Mouse (Mus musculus) cortical plate, adult 2 months (tissue): Measurements from ENCODE around the gene Ptpre. TPM values are rescaled to one million over a fixed set of nuclear protein-coding genes. Genes with fewer than 3 reads are reported as not detected.

Source experiments
- H3K27ac ChIP-seq: fragments of 200-500 bp; 2 replicates; pipeline ENCODE4 v1.5.1; 2012; ENCODE audit warnings: low read length, control low read depth, inconsistent platforms; ENCODE audit not compliant: insufficient read depth
- H3K4me1 ChIP-seq: fragments of 200-500 bp; 2 replicates; pipeline ENCODE4 v1.6.1; 2011; ENCODE audit warnings: low read length; ENCODE audit not compliant: control insufficient read depth, insufficient read depth
- H3K4me3 ChIP-seq: fragments of 200-500 bp; 2 replicates; pipeline ENCODE4 v1.5.1; 2011; ENCODE audit warnings: mild to moderate bottlenecking, low read length, control low read depth; ENCODE audit not compliant: insufficient read depth
- CTCF ChIP-seq: fragments of 200-500 bp; IDR thresholded peaks from 2 replicates; pipeline ENCODE4 v1.5.1; 2011; ENCODE audit warnings: mild to moderate bottlenecking, control low read depth, low read length; ENCODE audit not compliant: insufficient read depth; ENCODE audit errors: extremely low read depth
- POLR2A ChIP-seq: fragments of 200-500 bp; IDR thresholded peaks from 2 replicates; pipeline ENCODE4 v1.6.1; 2011; ENCODE audit warnings: mild to moderate bottlenecking, low read length, control low read depth; ENCODE audit not compliant: insufficient read depth; ENCODE audit errors: extremely low read depth
- polyA plus RNA-seq: library from polyadenylated mRNA; depleted of rRNA; stranded (reverse); fragments of >200 nt; gene quantifications from 2 replicates; pipeline ENCODE4 v1.2.3, GENCODE M21; 2012

Ptpre gene
- polyA plus RNA-seq, 1 experiment = 13.3 TPM

DNA sequence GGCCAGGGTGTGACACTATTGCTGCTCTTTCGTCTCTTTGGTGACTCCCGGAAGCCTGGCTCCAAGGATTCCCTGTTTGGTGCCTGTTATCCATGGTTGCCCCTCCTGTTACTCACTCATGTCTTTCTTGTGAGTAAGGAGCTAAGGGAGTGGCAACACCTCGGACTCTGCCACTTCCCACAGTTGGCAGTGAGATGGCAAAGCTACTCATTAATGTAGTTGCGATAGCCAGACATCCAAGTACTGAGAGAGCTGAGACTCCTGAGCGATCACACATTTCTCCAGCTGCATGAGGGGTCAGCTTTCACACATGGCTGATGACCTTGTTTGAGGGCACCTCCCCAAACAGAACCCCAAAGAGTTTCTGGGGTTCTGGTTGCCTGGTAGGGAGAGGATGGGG is 26.9 kb upstream of the Ptpre start:
- Histone ChIP-seq H3K27ac (no peak overlapping the region), H3K4me1 (no peaks in the 10 kb centered on the region), H3K4me3 (no peak overlapping the region)
- TF ChIP-seq POLR2A = no peak

DNA sequence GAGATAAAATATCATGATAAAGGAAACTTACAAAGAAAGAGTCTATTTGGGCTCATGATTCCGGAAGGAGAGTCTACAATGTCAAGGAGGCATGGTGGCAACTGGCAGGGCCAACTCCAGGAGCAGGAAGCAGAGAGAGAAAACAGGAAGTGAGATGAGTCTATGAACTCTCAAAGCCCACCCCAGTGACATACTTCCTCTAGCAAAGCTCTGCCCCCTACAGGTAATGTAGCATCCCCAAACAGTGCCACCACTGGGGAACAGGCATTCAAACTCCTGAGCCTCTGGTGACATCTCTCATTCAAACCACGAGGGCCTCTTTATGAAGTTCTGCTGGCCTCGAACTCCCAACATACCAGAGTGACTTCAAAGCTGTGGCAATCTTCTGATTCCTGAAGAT is 25.6 kb upstream of the Ptpre start:
- Histone ChIP-seq H3K27ac (no peak overlapping the region), H3K4me1 (no peaks in the 10 kb centered on the region), H3K4me3 (no peak overlapping the region)
- TF ChIP-seq POLR2A = no peak
- TF ChIP-seq CTCF = no peak

DNA sequence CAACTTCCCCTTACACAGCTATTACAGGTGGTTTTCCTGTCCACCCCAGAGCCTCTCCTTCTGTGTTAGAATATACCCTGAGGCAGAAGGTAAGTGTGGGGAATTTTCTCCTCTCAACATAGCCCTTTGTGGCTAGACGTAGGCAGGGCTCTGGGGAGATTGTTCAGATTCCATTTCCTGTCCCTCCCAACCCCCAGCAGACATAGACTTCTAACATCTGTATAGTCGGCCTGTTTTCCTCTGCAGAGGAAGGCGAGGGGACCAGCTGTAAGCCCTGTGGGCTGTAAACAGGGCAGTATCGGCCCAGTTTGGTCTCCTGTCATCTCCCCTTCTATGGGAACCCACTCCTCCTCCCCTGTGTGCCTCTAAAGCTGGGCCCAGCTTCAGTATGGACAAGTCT is 20.1 kb upstream of the Ptpre start:
- H3K4me3 ChIP-seq = no peak overlapping the region
- H3K4me1 ChIP-seq = no peaks in the 10 kb centered on the region
- TF ChIP-seq POLR2A = no peak
- no peak for TF ChIP-seq CTCF
- no peak overlapping the region for H3K27ac ChIP-seq

GRCm38 (mm10) chr7:135520241-135520640 is 17.0 kb upstream of the Ptpre start:
- no peak overlapping the region for H3K4me3 ChIP-seq
- H3K27ac ChIP-seq = no peak overlapping the region
- TF ChIP-seq CTCF = no peak
- H3K4me1 ChIP-seq = 0 out of 2 replicates have a peak, but pooled peaks cover 1% of the 10 kb centered on the region

DNA sequence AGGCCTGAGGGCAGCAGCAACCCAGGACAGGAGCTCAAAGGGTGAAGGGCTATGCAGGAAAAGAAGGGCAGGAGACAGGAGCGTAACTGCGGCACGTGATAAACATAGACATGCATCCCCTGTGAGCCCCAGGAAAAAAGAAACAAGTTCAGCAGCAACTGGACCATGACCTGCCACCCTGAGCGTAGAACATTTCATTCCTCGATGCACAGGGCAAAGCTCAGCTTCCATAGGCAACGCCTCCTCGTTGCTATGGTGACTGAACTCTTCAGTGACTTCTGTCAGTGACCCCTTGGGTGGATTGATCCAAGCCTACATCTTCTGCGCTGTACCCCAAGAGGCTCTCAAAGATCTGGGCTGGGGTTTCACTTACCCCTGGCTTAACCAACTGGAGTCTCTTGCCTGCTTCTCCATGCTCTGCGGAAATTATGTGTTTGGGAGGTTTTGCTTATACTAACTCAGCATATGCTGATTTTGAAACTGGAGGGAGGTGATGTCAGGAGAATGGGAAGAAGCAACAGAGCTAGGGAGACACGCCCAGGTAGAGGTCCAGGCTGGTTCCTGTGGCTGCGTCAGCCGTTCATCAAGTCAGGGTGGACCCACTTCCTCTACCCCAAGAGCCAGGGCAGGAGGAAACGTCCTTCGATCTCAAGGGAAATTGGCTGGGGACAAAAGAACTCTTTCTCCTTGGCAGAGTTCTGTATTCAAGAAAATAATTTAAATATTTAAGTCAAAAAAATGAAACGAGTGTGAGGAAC is 15.3 kb upstream of the Ptpre start:
- H3K4me1 ChIP-seq = 0 out of 2 replicates have a peak, but pooled peaks cover 1% of the 10 kb centered on the region
- no peak for TF ChIP-seq POLR2A
- TF ChIP-seq CTCF = no peak
- H3K27ac ChIP-seq = no peak overlapping the region
- H3K4me3 ChIP-seq = no peak overlapping the region

DNA sequence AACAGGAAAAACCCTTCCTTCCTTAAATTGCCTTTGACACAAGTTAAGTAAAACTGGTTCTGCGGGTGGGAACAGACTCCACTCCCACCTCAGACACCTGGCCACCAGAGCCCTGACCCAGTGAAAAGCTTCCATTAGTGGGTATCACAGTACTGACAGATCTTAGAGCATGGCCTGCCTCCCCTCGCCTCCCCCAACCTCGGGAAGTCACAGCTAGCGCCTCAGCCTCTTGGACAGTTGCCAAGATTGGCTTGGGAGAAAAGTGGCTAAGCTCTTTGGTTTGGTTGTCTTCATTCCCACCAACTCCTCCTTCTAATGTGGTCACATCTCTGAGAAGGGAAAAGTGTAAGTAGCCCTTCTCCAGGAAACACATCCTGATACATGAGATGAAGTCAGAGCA is 13.3 kb upstream of the Ptpre start:
- H3K27ac ChIP-seq = no peak overlapping the region
- TF ChIP-seq CTCF (no peak), POLR2A (no peak)
- H3K4me1 ChIP-seq = 0 out of 2 replicates have a peak, but pooled peaks cover 1% of the 10 kb centered on the region
- H3K4me3 ChIP-seq = no peak overlapping the region

GRCm38 (mm10) chr7:135524424-135524967 is 12.8 kb upstream of the Ptpre start:
- Histone ChIP-seq H3K27ac (no peak overlapping the region), H3K4me3 (no peak overlapping the region), H3K4me1 (0 out of 2 replicates have a peak, but pooled peaks cover 1% of the 10 kb centered on the region)
- TF ChIP-seq CTCF = no peak
- no peak for TF ChIP-seq POLR2A

DNA sequence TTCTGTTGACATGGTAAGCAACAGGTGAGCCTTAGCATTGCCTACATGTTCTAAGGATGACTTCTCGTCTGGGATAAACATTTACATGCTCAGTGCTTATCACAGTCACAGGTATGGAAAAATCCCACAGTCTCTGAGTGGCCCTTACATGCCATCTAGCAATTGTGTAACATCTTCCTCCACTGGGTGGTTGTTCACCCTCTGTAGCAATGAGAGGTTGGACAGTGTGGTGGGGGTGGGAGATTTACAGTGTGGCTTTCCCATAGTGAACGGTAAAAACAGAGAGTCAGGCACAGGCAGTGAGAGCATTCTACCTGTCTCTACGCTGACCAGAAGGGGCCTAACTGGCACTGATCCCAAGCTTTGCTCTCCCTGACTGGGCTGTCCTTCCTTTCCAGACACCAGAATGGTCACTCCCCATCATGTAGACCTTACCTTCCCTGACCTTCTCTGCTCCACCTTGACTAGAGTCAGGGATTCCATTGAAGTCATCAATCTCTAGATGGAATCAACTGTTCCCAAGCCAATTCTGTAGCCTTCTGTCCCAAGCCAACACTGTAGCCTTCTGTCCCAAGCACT is 10.6 kb upstream of the Ptpre start:
- Histone ChIP-seq H3K4me3 (no peak overlapping the region), H3K27ac (no peak overlapping the region), H3K4me1 (0 out of 2 replicates have a peak, but pooled peaks cover 1% of the 10 kb centered on the region)
- no peak for TF ChIP-seq POLR2A
- TF ChIP-seq CTCF = no peak

GRCm38 (mm10) chr7:135527169-135527568 is 10.1 kb upstream of the Ptpre start:
- TF ChIP-seq CTCF = no peak
- no peak for TF ChIP-seq POLR2A
- H3K4me3 ChIP-seq = no peak overlapping the region

GRCm38 (mm10) chr7:135528515-135528914 is 8.8 kb upstream of the Ptpre start, which contains the start of gene Clrn3:
Gene Clrn3, minus strand, starts transcription at chr7:135528654.
- no peak within 1 kb of the TSS for H3K27ac ChIP-seq
- no peaks in the 10 kb centered on the region for H3K4me1 ChIP-seq
- no peak within 1 kb of the TSS for H3K4me3 ChIP-seq
- TF ChIP-seq POLR2A (no peak), CTCF (no peak)

More at GRCm38 (mm10) chr7:135527169-135527568, 10.1 kb upstream of the Ptpre start:
- Histone ChIP-seq H3K27ac (no peak overlapping the region), H3K4me1 (0 out of 2 replicates have a peak, but pooled peaks cover 1% of the 10 kb centered on the region)
